8 mouse cellular contexts compared by ENCODE assay signal in genomic region chr9:20830901-20831643, GRCm38 (mm10). TPM values are rescaled to one million over a fixed set of nuclear protein-coding genes. Genes with fewer than 3 reads are reported as not detected.
DNase-seq lines count a peak whose midpoint lies in the region; ATAC-seq lines count a peak whose summit lies in the region.

No protein-coding gene starts in this region.

- H3K36me3 ChIP-seq in intestine, embryonic 14.5 days (ENCODE audit: control insufficient read depth, insufficient read depth, low read length): no peaks in the 10 kb centered on the region
- no peaks in the 10 kb centered on the region for H3K36me3 ChIP-seq in midbrain, embryonic 11.5 days (ENCODE audit: control insufficient read depth, insufficient read depth, low read length)

- H3K4me2 ChIP-seq in intestine, embryonic 14.5 days (ENCODE audit: low read length): no peak overlapping the region
- H3K4me2 ChIP-seq in midbrain, embryonic 11.5 days: peak overlapping the region; percentile 14; the same call in 1 of the 2 replicates

- peak; percentile 89 for DNase-seq in adrenal gland, adult 8-10 months
- peak; percentile 93 for DNase-seq in embryo, embryonic 11 days
- DNase-seq in gastrocnemius, postnatal 25 days: peak; percentile 96
- DNase-seq in intestine, embryonic 14.5 days (ENCODE audit: low spot score): peak; percentile 98
- peak; percentile 91 to 96 for DNase-seq in left cerebral cortex, postnatal 10 days (ENCODE audit: extremely low spot score in 1 of 2, low spot score in 2 of 2)
- DNase-seq in midbrain, embryonic 11.5 days (ENCODE audit: low spot score, missing footprints): peak; percentile 99
- peak; percentile 98 for DNase-seq in skeletal muscle tissue, adult 2 months (ENCODE audit: low read depth, low spot score)

- H3K9me3 ChIP-seq in intestine, embryonic 14.5 days (ENCODE audit: control insufficient read depth, low read length): no peaks in the 10 kb centered on the region
- no peaks in the 10 kb centered on the region for H3K9me3 ChIP-seq in midbrain, embryonic 11.5 days (ENCODE audit: control insufficient read depth, low read length)

- intact Hi-C loops in left cerebral cortex, postnatal 10 days (cut with DNase I): loop anchor here (1.0 to 5.0 kb wide), 2 partner anchors 91 to 169 kb away; no protein-coding TSS in a partner anchor

- H3K4me1 ChIP-seq in intestine, embryonic 14.5 days (replicated peaks; ENCODE audit: control insufficient read depth, insufficient read depth, low read length): 0 out of 2 replicates have a peak, but pooled peaks cover 3% of the 10 kb centered on the region
- no peaks in the 10 kb centered on the region for H3K4me1 ChIP-seq in midbrain, embryonic 11.5 days (ENCODE audit: control insufficient read depth, insufficient read depth, low read length)

- ATAC-seq in intestine, embryonic 14.5 days (replicated peaks; ENCODE audit: low FRiP score, low TSS enrichment, low read depth): peak; percentile 85
- peak; percentile 88 for ATAC-seq in midbrain, embryonic 11.5 days (ENCODE audit: low FRiP score)
- no peak for ATAC-seq in activated CD4-positive, CD25-positive, alpha-beta regulatory T cell, adult 4 months

- 15% methylated on average over 19 of the region's 19 CpGs for WGBS in intestine, embryonic 14.5 days
- 16% methylated on average over 19 of the region's 19 CpGs for WGBS in midbrain, embryonic 11.5 days

- no peak overlapping the region for H3K4me3 ChIP-seq in intestine, embryonic 14.5 days (ENCODE audit: low read depth, low read length)
- no peak overlapping the region for H3K4me3 ChIP-seq in midbrain, embryonic 11.5 days (ENCODE audit: low read depth, low read length)

- H3K9ac ChIP-seq in intestine, embryonic 14.5 days (ENCODE audit: low read length): no peak overlapping the region
- H3K9ac ChIP-seq in midbrain, embryonic 11.5 days (ENCODE audit: low read length): no peak overlapping the region

- no peaks in the 10 kb centered on the region for H3K27me3 ChIP-seq in intestine, embryonic 14.5 days (replicated peaks; ENCODE audit: control insufficient read depth, insufficient read depth, low read length)
- H3K27me3 ChIP-seq in midbrain, embryonic 11.5 days (ENCODE audit: control insufficient read depth, insufficient read depth, low read length): no peaks in the 10 kb centered on the region

- H3K27ac ChIP-seq in intestine, embryonic 14.5 days (ENCODE audit: low read depth): no peak overlapping the region
- no peak overlapping the region for H3K27ac ChIP-seq in midbrain, embryonic 11.5 days (ENCODE audit: low read depth, low read length)

RNA-seq across cellular contexts. Expression of gene Rdh8, which starts 12.8 kb away (rescaled TPM):
- not detected for total RNA-seq in adrenal gland, adult 8-10 months (2022)
- under 1 TPM in 1 of 2 experiments, not detected in 1; 0.20 TPM for total RNA-seq in gastrocnemius, postnatal 25 days (2021)
- polyA plus RNA-seq in intestine, embryonic 14.5 days (2014; fragmentation: Nextera tagmentation; extraction: Ambion mirVana): not detected in 2 replicates
- not detected for total RNA-seq in left cerebral cortex, postnatal 10 days (2021)
- polyA plus RNA-seq in midbrain, embryonic 11.5 days (2014; fragmentation: Nextera tagmentation; extraction: Ambion mirVana): not detected in 2 replicates
- polyA plus RNA-seq in activated CD4-positive, CD25-positive, alpha-beta regulatory T cell, adult 4 months (2017; shearing (Covaris generic)): not detected

RNA-seq across cellular contexts. Expression of gene Col5a3, which starts 16.2 kb away (rescaled TPM):
- total RNA-seq in adrenal gland, adult 8-10 months (2022): 100 to 1,000 TPM in 3 of 4 experiments, 10 to 100 TPM in 1; 65.3 to 291 (median 201) TPM
- 10 to 100 TPM; 37.8 to 41.0 TPM for total RNA-seq in gastrocnemius, postnatal 25 days (2021)
- polyA plus RNA-seq in intestine, embryonic 14.5 days (2014; fragmentation: Nextera tagmentation; extraction: Ambion mirVana): 0.71 and 1.0 TPM in 2 replicates
- total RNA-seq in left cerebral cortex, postnatal 10 days (2021): 1 to 10 TPM in 1 of 2 experiments, under 1 TPM in 1; 0.99 to 1.6 TPM
- 0.38 and 0.43 TPM in 2 replicates for polyA plus RNA-seq in midbrain, embryonic 11.5 days (2014; fragmentation: Nextera tagmentation; extraction: Ambion mirVana)
- not detected for polyA plus RNA-seq in activated CD4-positive, CD25-positive, alpha-beta regulatory T cell, adult 4 months (2017; shearing (Covaris generic))

RNA-seq across cellular contexts. Expression of gene A230050P20Rik, which starts 37.4 kb away (rescaled TPM):
- total RNA-seq in adrenal gland, adult 8-10 months (2022): 10 to 100 TPM; 17.8 to 48.3 (median 32.4) TPM
- 1 to 10 TPM; 1.7 to 2.7 TPM for total RNA-seq in gastrocnemius, postnatal 25 days (2021)
- 11.1 and 14.1 TPM in 2 replicates for polyA plus RNA-seq in intestine, embryonic 14.5 days (2014; fragmentation: Nextera tagmentation; extraction: Ambion mirVana)
- total RNA-seq in left cerebral cortex, postnatal 10 days (2021): 10 to 100 TPM; 48.8 to 50.5 TPM
- polyA plus RNA-seq in midbrain, embryonic 11.5 days (2014; fragmentation: Nextera tagmentation; extraction: Ambion mirVana): 0.45 and 0.66 TPM in 2 replicates
- polyA plus RNA-seq in activated CD4-positive, CD25-positive, alpha-beta regulatory T cell, adult 4 months (2017; shearing (Covaris generic)): 10 to 100 TPM; 12.4 to 14.6 TPM

RNA-seq across cellular contexts. Expression of gene Angptl6, which starts 48.5 kb away (rescaled TPM):
- total RNA-seq in adrenal gland, adult 8-10 months (2022): 1 to 10 TPM; 2.7 to 4.8 (median 3.2) TPM
- 1 to 10 TPM; 4.1 to 4.6 TPM for total RNA-seq in gastrocnemius, postnatal 25 days (2021)
- 8.1 and 10.0 TPM in 2 replicates for polyA plus RNA-seq in intestine, embryonic 14.5 days (2014; fragmentation: Nextera tagmentation; extraction: Ambion mirVana)
- 1 to 10 TPM; 8.8 to 9.7 TPM for total RNA-seq in left cerebral cortex, postnatal 10 days (2021)
- polyA plus RNA-seq in midbrain, embryonic 11.5 days (2014; fragmentation: Nextera tagmentation; extraction: Ambion mirVana): 5.0 and 6.1 TPM in 2 replicates
- 1 to 10 TPM in 1 of 2 experiments, under 1 TPM in 1; 0.76 to 1.5 TPM for polyA plus RNA-seq in activated CD4-positive, CD25-positive, alpha-beta regulatory T cell, adult 4 months (2017; shearing (Covaris generic))

RNA-seq across cellular contexts. Expression of gene Ppan, which starts 56.9 kb away (rescaled TPM):
- total RNA-seq in adrenal gland, adult 8-10 months (2022): 10 to 100 TPM; 27.8 to 43.1 (median 35.8) TPM
- 1 to 10 TPM; 7.4 to 7.7 TPM for total RNA-seq in gastrocnemius, postnatal 25 days (2021)
- 101 and 106 TPM in 2 replicates for polyA plus RNA-seq in intestine, embryonic 14.5 days (2014; fragmentation: Nextera tagmentation; extraction: Ambion mirVana)
- total RNA-seq in left cerebral cortex, postnatal 10 days (2021): 10 to 100 TPM; 27.8 to 30.0 TPM
- 52.3 and 57.1 TPM in 2 replicates for polyA plus RNA-seq in midbrain, embryonic 11.5 days (2014; fragmentation: Nextera tagmentation; extraction: Ambion mirVana)
- polyA plus RNA-seq in activated CD4-positive, CD25-positive, alpha-beta regulatory T cell, adult 4 months (2017; shearing (Covaris generic)): 10 to 100 TPM; 22.9 to 30.1 TPM

Comparison
In these comparisons a context has a peak if more than half of its experiments do, and no peak if none do; other contexts are left out.
1. RNA of gene Col5a3, which starts 16.2 kb away (total RNA-seq): 65.3 to 291 TPM in adrenal gland, adult 8-10 months and 37.8 to 41.0 TPM in gastrocnemius, postnatal 25 days; 0.99 to 1.6 TPM in left cerebral cortex, postnatal 10 days; every median in the first group is over 10 times any median in the second.
2. RNA of gene A230050P20Rik, which starts 37.4 kb away (total RNA-seq): 48.8 to 50.5 TPM in left cerebral cortex, postnatal 10 days and 17.8 to 48.3 TPM in adrenal gland, adult 8-10 months; 1.7 to 2.7 TPM in gastrocnemius, postnatal 25 days; every median in the first group is over 4 times any median in the second.
3. Peak in every context shown above with its lines, with median percentiles within 50 percentile points of each other: DNase-seq.